Mouse (Mus musculus): ENCODE data around the gene Icosl.

DNA sequence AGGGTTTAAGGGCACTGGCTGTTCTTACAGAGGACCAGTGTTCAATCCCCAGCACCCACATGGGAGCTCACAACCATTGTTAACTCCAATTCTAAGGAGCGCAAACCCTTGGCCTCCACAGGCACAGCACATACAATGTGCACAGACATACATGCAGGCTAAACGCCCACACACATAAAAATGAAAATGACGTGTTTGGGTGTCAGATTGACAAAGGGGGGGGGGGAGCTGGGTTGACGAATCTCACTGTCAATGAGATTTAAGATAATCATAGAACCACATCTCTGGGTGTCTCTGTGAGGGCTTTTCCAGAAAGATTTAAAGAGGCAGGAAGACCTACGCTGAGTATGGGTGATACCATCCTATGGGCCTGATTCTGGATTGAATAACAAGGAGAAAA, 57.2 kb downstream of the Icosl start:
- TF ChIP-seq POLR2A (IDR thresholded peaks at IDR 0.05; ENCODE audit: borderline replicate concordance, control insufficient read depth, low read depth, low read length) (no peak), CTCF (IDR thresholded peaks at IDR 0.05; ENCODE audit: control insufficient read depth, insufficient read depth, low read length) (no peak)

Measured in bone marrow, adult 2 months (tissue).